Mouse (Mus musculus): Measurements from ENCODE around the gene Inpp5f. TPM values are rescaled to one million over a fixed set of nuclear protein-coding genes. Genes with fewer than 3 reads are reported as not detected.
"Not testable (repeated sequence)": the region's sequence is repeated elsewhere in the genome, so short reads cannot be mapped to it uniquely, and the experiment has no call there.

Inpp5f gene
- polyA plus RNA-seq, 1 experiment from 2014 or later, result 444 TPM

DNA sequence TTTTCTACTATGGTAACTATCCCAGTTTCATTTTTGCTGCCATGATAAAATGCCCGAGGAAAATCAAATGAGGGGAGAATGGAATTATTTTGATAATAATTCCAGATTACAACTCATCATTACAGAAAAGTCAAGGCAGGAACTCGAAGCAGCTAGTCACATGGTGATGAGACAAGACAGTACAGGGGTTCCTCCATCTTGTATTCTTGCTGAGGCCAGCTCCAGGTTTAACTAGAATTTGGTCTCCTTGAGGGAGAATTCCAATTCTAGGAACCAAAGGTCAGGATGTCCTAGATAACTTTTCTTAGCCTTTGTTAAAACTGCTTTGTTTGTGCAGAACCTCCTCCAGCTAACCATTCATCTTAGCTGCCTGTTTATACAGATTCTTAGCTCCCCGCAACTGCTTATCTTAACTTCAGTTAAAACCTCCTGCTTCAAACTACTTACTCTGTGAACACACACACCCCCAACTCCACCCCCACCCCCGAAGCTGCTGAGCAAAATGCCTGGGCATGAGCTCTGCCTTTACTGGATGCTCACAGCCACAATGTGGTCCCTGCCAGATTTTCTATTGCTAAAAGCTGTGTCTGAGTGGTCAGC is 23.7 kb upstream of the Inpp5f start:
- WGBS, result 78% methylated on average over 4 of the region's 4 CpGs
- Histone ChIP-seq H3K9ac (replicated peaks; ENCODE audit: low read length) (no peak overlapping the region), H3K4me2 (ENCODE audit: low read length) (no peak overlapping the region), H3K4me1 (ENCODE audit: control insufficient read depth, insufficient read depth, low read length) (peaks cover 10% of the 10 kb centered on the region), H3K27ac (replicated peaks; ENCODE audit: low read depth, low read length) (no peak overlapping the region), H3K27me3 (ENCODE audit: control insufficient read depth, insufficient read depth, low read length) (no peaks in the 10 kb centered on the region), H3K36me3 (ENCODE audit: control insufficient read depth, insufficient read depth, low read length) (no peaks in the 10 kb centered on the region), H3K4me3 (replicated peaks; ENCODE audit: low read depth, low read length) (no peak overlapping the region), H3K9me3 (ENCODE audit: control insufficient read depth, low read length) (no peaks in the 10 kb centered on the region)
- no peak for ATAC-seq (ENCODE audit: low FRiP score, low TSS enrichment)
- no peak for DNase-seq

DNA sequence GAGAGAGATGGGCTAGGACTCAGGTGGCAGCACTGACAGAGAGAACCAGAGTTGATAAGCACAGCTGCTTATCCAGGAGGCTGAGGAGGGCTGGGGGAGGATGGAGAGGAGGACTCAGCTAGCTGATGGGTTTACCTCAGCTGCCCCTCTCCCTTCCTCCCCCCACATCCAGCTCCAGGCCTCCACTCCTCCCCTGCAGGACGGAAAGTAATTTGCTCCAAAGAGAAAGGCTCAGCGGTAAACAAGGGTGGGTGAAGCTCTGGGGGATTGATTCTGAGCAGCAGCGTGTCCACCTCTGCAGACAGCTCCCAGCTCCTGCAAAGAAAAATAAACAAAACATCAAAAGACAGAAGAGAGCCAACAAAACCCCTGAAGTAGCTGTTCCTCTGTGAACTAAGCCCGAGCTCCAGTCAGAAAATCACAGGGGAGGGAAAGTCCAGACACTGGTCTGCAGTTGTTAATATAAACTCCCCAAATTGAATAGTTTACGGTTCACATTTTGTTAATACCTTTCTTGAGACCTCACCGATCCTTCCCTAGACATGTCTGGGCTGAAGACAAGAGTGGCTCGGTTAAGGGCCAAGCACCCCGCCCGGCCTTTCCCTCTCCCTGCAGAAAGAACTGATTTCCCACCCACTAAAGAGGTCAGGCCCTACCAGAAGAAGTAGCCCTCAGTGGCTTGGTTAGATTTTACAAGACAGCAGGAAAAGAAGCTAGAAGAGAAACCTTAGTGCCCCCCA is 19.6 kb upstream of the Inpp5f start:
- Histone ChIP-seq H3K27ac (replicated peaks; ENCODE audit: low read depth, low read length) (peak overlapping the region; percentile 72), H3K4me1 (ENCODE audit: control insufficient read depth, insufficient read depth, low read length) (peaks cover 19% of the 10 kb centered on the region), H3K27me3 (ENCODE audit: control insufficient read depth, insufficient read depth, low read length) (no peaks in the 10 kb centered on the region), H3K4me2 (ENCODE audit: low read length) (peak overlapping the region; percentile 3; the same call in 1 of the 2 replicates), H3K4me3 (replicated peaks; ENCODE audit: low read depth, low read length) (no peak overlapping the region), H3K9me3 (ENCODE audit: control insufficient read depth, low read length) (no peaks in the 10 kb centered on the region; the same call in 1 of the 2 replicates), H3K9ac (replicated peaks; ENCODE audit: low read length) (no peak overlapping the region), H3K36me3 (ENCODE audit: control insufficient read depth, insufficient read depth, low read length) (no peaks in the 10 kb centered on the region)
- DNase-seq, result peak; percentile 69
- WGBS, result 4% methylated on average over 9 of the region's 9 CpGs
- ATAC-seq (ENCODE audit: low FRiP score, low TSS enrichment), result peak; percentile 40; the same call in 1 of the 2 replicates

DNA sequence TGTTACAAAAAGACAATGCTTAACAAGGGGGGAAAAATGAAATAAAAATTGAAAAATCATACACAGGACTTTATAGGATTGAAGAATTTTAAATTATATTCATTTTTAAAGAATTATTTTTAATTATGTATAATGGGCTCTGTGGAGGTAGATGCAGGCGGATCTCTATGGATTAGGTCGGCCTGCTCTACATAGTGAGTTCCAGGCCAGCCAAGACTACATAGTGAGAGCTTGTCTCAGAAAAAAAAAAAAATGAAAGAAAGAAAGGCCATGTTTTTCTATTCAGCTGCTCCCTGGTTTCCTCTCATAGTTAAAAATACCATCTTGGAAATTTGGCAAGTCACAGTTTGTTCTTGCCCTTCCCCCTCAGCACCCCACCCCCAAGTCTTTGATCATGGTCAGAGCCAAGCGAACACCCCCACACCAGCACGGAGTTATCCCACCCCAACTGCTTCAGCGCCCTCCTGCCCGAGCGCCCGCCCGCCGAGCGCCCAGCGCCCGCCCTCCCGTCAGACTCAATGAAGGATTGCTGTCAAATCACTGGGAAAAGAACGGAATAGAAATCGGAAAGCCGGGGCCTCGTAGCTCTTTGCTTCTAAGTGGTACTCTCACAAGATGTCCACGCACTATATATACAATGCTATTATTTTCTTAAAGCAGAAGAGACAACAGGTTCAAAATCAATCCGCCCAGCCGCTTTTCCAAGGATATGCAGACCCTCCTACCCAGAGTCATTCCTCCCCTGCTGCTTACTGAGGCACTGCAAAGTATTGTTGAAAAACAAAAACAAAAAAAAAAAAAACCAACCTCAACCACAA is 18.8 kb upstream of the Inpp5f start:
- Histone ChIP-seq H3K4me1 (ENCODE audit: control insufficient read depth, insufficient read depth, low read length) (peaks cover 19% of the 10 kb centered on the region), H3K27ac (replicated peaks; ENCODE audit: low read depth, low read length) (peak overlapping the region; percentile 72), H3K9ac (replicated peaks; ENCODE audit: low read length) (no peak overlapping the region; the same call in 1 of the 2 replicates), H3K4me2 (ENCODE audit: low read length) (peak overlapping the region; percentile 43), H3K9me3 (ENCODE audit: control insufficient read depth, low read length) (peaks cover 4% of the 10 kb centered on the region; the same call in 1 of the 2 replicates), H3K4me3 (replicated peaks; ENCODE audit: low read depth, low read length) (0 out of 2 replicates have a peak overlapping the region, but pooled peaks have one; percentile 12), H3K36me3 (ENCODE audit: control insufficient read depth, insufficient read depth, low read length) (no peaks in the 10 kb centered on the region), H3K27me3 (ENCODE audit: control insufficient read depth, insufficient read depth, low read length) (no peaks in the 10 kb centered on the region)
- no peak for ATAC-seq (ENCODE audit: low FRiP score, low TSS enrichment)
- 4% methylated on average over 21 of the region's 21 CpGs for WGBS
- peak; percentile 65 for DNase-seq

DNA sequence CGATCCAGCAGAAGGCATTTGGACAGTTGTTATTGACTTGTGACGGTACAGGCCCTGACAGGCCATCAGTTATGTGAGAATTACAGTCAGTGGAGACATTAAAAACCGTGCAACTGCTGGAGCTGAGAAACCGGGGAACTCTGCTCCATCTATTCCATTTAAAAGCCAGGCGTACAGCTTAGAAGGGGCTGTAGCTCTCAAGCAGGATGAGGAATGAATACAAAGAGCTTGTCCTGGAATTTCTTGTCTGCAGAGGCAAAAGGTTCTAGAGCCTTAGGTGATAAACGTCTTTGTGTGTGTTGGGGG is 18.2 kb upstream of the Inpp5f start:
- no peak for ATAC-seq (ENCODE audit: low FRiP score, low TSS enrichment)

DNA sequence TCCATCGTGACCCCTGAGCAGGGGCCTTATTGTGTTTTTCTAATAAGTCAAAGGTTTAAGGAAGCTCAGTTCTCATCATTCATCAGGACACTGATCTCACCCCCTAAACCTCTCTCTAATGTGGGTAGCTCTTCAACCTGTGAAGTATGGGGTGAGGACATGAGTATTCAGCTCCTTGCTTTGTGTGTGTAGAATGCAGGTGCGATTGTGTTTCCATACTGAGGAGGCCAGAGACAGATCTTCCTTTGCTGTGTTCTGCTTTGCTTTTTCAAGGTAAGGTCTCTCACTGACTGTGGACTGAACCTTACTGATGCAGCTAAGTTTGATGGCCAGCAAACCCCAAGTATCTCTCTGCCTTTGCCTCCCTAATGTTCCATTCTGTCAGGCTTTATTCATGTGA is 14.9 kb upstream of the Inpp5f start:
- Histone ChIP-seq H3K4me2 (ENCODE audit: low read length) (no peak overlapping the region), H3K9me3 (ENCODE audit: control insufficient read depth, low read length) (peaks cover 4% of the 10 kb centered on the region; the same call in 1 of the 2 replicates), H3K4me1 (ENCODE audit: control insufficient read depth, insufficient read depth, low read length) (peaks cover 16% of the 10 kb centered on the region), H3K4me3 (replicated peaks; ENCODE audit: low read depth, low read length) (no peak overlapping the region), H3K27ac (replicated peaks; ENCODE audit: low read depth, low read length) (no peak overlapping the region), H3K36me3 (ENCODE audit: control insufficient read depth, insufficient read depth, low read length) (no peaks in the 10 kb centered on the region), H3K9ac (replicated peaks; ENCODE audit: low read length) (no peak overlapping the region), H3K27me3 (ENCODE audit: control insufficient read depth, insufficient read depth, low read length) (no peaks in the 10 kb centered on the region)
- 95% methylated on average over 2 of the region's 2 CpGs for WGBS
- ATAC-seq (ENCODE audit: low FRiP score, low TSS enrichment) (no peak), DNase-seq (no peak)

More for the DNA sequence above, 18.2 kb upstream of the Inpp5f start:
- no peaks in the 10 kb centered on the region for H3K36me3 ChIP-seq (ENCODE audit: control insufficient read depth, insufficient read depth, low read length)
- peaks cover 19% of the 10 kb centered on the region for H3K4me1 ChIP-seq (ENCODE audit: control insufficient read depth, insufficient read depth, low read length)
- no peak overlapping the region; the same call in 1 of the 2 replicates for H3K9ac ChIP-seq (replicated peaks; ENCODE audit: low read length)
- peaks cover 4% of the 10 kb centered on the region; the same call in 1 of the 2 replicates for H3K9me3 ChIP-seq (ENCODE audit: control insufficient read depth, low read length)
- H3K27me3 ChIP-seq (ENCODE audit: control insufficient read depth, insufficient read depth, low read length), result no peaks in the 10 kb centered on the region
- H3K27ac ChIP-seq (replicated peaks; ENCODE audit: low read depth, low read length), result peak overlapping the region; percentile 72
- peak overlapping the region; percentile 43 for H3K4me2 ChIP-seq (ENCODE audit: low read length)
- peak; percentile 63 for DNase-seq
- H3K4me3 ChIP-seq (replicated peaks; ENCODE audit: low read depth, low read length), result no peak overlapping the region
- 1% methylated on average over 6 of the region's 6 CpGs for WGBS

DNA sequence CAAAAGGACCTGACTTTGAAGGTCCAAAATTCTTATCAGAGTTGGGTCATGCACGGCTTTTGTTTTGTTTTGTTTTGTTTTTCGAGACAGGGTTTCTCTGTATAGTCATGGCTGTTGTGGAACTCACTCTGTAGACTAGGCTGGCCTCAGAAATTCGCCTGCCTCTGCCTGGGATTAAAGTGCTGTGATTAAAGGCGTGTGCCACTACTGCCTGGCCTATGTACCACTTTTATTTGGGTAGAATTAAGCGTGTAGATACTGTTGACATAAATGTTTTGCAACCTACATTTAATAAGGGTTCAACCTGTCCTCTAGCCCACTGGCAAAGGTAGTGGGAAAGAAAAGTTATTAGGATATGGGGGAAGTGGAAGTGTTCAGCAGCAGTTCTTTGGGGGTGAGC is 12.1 kb upstream of the Inpp5f start:
- H3K36me3 ChIP-seq (ENCODE audit: control insufficient read depth, insufficient read depth, low read length), result no peaks in the 10 kb centered on the region
- no peak overlapping the region for H3K4me2 ChIP-seq (ENCODE audit: low read length)
- peaks cover 4% of the 10 kb centered on the region; the same call in 1 of the 2 replicates for H3K9me3 ChIP-seq (ENCODE audit: control insufficient read depth, low read length)
- DNase-seq, result no peak
- H3K27me3 ChIP-seq (ENCODE audit: control insufficient read depth, insufficient read depth, low read length), result no peaks in the 10 kb centered on the region
- 80% methylated on average over 5 of the region's 5 CpGs for WGBS
- H3K4me3 ChIP-seq (replicated peaks; ENCODE audit: low read depth, low read length), result no peak overlapping the region
- H3K27ac ChIP-seq (replicated peaks; ENCODE audit: low read depth, low read length), result no peak overlapping the region
- ATAC-seq (ENCODE audit: low FRiP score, low TSS enrichment), result no peak
- no peaks in the 10 kb centered on the region for H3K4me1 ChIP-seq (ENCODE audit: control insufficient read depth, insufficient read depth, low read length)
- no peak overlapping the region for H3K9ac ChIP-seq (replicated peaks; ENCODE audit: low read length)

DNA sequence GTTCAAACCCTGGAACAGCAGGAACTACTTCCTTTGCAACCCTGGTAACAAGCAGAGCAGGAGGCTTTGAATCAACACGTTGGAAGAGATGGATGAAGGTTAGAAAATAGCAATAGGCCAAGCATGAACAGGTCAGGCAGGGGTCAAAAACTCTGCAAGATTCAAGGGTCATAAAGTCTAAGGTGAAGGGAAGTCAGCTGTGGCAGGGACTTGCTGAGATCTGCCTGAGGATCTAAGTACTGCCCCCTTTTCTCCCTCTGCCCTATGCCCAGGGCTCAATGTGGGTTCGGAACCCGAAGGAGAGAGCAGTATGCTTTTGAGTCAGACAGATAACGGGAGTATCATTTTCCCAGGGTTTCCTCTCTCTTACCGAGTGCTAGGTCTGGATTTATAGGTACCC is 9.3 kb upstream of the Inpp5f start:
- 87% methylated on average over 5 of the region's 5 CpGs for WGBS
- H3K4me2 ChIP-seq (ENCODE audit: low read length), result no peak overlapping the region
- no peak overlapping the region for H3K9ac ChIP-seq (replicated peaks; ENCODE audit: low read length)
- H3K36me3 ChIP-seq (ENCODE audit: control insufficient read depth, insufficient read depth, low read length), result no peaks in the 10 kb centered on the region
- no peak overlapping the region for H3K27ac ChIP-seq (replicated peaks; ENCODE audit: low read depth, low read length)
- H3K9me3 ChIP-seq (ENCODE audit: control insufficient read depth, low read length), result peaks cover 2% of the 10 kb centered on the region; the same call in 1 of the 2 replicates
- H3K4me1 ChIP-seq (ENCODE audit: control insufficient read depth, insufficient read depth, low read length), result no peaks in the 10 kb centered on the region
- no peak for DNase-seq
- no peak for ATAC-seq (ENCODE audit: low FRiP score, low TSS enrichment)
- no peak overlapping the region for H3K4me3 ChIP-seq (replicated peaks; ENCODE audit: low read depth, low read length)
- H3K27me3 ChIP-seq (ENCODE audit: control insufficient read depth, insufficient read depth, low read length), result no peaks in the 10 kb centered on the region

DNA sequence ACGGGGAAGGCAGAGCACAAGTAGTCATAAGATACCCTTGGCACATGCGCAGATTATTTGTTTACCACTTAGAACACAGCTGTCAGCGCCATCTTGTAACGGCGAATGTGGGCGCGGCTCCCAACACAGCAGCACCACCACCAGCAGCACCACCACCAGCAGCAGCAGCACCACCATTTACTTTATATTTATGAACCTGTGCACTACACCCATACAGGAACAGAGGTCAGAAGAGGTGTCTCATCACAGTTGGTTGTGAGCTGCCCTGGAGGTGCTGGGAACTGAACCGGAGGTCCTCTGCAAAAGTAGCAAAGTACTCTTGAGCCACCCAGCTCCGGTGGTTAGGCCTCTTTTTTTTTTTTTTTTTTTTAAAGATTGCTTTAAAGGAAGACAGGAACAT is 1.2 kb upstream of the Inpp5f start:
- H3K4me3 ChIP-seq (replicated peaks; ENCODE audit: low read depth, low read length); H3K9me3 ChIP-seq (ENCODE audit: control insufficient read depth, low read length); H3K4me1 ChIP-seq (ENCODE audit: control insufficient read depth, insufficient read depth, low read length); H3K9ac ChIP-seq (replicated peaks; ENCODE audit: low read length); H3K27ac ChIP-seq (replicated peaks; ENCODE audit: low read depth, low read length); H3K27me3 ChIP-seq (ENCODE audit: control insufficient read depth, insufficient read depth, low read length); H3K4me2 ChIP-seq (ENCODE audit: low read length); ATAC-seq (ENCODE audit: low FRiP score, low TSS enrichment); DNase-seq; H3K36me3 ChIP-seq (ENCODE audit: control insufficient read depth, insufficient read depth, low read length): not testable (repeated sequence)
- 97% methylated on average over 7 of the region's 9 CpGs for WGBS

All from midbrain, embryonic 14.5 days (tissue).